Mouse (Mus musculus) c-Kit-positive CD71-positive TER-119-positive erythroid progenitor cells, embryonic 14.5 days (primary cell): ENCODE results near the gene Palm2.

ENCODE experiments used
- DNase-seq: peaks from one replicate; pipeline ENCODE4 v3.0.0-alpha.2; 2013; ENCODE audit warnings: low spot score

The Palm2 gene

GRCm38 (mm10) chr4:57569069-57569355, 135.0 kb downstream of the Palm2 start:
- DNase-seq: no peak

DNA sequence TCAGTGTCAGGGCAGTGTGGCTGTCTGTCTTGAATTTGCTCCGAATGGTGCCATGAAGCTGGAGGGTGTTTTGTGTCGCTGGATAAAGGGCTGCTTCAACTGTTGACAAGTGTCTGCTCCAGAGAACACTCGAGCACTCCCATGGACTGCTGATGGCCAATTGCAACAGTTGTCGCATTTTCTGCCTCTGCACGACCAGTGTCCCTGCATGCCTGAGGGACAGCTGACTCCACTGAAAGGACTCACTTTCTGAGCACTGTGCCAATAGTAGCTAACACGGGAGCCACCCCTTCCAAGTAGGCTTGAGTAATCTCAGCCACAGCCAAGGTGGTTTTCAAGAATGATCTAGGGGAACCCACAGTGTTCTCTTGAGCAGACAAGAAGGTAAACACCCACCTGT, 135.7 kb downstream of the Palm2 start:
- DNase-seq: no peak

GRCm38 (mm10) chr4:57570229-57570628, 136.2 kb downstream of the Palm2 start:
- no peak for DNase-seq

DNA sequence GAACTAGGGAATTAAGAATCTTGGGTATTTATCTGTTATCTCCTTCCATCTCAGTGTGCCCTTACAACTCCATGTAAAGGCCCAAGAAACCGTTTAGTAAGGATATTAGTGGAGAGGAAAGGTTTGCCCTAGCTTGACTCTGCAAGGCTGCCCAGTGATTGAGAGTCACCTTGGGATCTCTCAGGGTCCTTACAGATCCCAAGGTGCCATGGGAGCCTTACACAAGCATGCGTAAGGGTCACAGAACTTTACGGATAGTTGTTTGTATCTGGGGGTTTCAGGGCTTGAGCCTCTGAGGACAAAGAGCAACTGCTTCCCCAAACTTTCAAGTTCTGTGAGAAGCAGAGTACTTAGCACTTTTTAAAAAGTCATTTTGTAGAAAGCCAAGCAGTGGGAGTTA, 140.1 kb downstream of the Palm2 start:
- DNase-seq: no peak

DNA sequence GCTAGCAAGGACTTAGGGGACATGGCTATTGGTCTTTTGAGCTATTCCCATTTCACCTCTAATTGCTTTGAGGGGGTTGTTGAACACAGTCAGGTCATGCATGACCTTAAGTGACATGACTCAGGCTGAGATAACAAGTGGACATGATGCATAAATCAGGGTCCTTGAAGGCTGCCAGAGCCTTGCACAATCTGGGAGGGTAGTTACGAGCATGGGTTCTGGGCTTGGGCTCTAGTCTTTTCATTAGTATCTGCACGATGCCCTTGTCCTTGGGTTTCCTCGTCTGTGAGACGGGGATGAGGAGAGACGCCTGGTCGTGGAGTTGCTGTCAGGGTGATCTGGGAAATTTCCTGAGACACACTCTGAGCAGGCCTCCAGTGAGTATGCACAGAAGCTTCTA, 140.6 kb downstream of the Palm2 start:
- DNase-seq: no peak

DNA sequence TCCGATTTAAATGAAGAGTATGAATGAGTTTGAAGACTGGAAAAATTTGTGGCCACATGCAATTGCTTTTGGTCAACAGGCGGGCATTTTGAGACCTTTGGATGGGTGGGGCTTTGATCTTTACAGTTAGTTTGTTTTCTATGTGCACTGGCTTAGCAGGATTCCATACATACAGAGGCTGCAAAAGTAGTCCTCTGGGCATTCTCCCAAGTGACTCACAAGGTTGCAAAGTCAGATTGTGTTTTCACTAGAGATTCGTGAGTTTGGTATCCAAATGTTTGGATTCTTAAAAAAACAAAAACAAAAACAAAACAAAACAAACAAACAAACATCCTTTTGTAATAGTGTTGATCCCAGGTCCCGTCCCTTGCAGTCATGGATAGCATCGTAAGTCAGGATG, 141.6 kb downstream of the Palm2 start:
- DNase-seq: no peak

DNA sequence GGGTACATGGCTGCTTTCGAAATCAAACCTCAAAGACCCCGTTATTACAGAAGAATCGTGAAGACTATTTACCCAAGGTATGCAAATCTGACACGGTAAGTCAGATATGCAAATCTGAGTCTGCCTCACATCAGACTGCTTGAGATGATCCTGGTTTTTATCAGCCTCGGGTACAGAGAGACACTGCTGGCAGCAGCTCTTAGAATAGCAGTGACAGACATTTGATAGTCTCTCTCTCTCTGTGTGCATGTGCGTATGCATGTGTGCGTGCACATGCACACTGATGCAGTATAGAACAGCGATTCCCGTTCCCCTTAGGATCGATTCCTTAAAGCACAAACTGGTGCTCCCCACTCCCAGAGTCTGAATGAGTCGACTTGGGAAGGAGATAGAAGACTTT, 142.0 kb downstream of the Palm2 start:
- DNase-seq: no peak

DNA sequence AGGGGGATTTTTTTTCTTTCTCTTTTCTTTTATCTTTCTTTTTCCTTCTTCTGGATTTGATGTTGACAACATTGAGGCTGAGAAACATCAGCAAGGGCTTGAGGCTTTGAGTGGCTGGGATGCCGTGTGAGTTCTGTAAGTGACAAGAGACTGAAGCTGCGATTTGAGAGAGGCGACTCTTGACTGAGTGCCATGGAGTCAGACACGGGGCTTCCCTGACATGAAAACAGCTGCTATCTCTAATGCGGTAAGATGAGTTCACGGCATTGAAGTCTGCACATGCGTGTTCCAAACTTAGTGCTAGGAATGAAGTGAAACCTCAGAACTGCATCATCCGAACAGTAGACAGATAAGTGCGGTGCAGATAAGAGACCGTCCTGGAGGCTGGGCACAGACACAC, 145.6 kb downstream of the Palm2 start:
- no peak for DNase-seq

DNA sequence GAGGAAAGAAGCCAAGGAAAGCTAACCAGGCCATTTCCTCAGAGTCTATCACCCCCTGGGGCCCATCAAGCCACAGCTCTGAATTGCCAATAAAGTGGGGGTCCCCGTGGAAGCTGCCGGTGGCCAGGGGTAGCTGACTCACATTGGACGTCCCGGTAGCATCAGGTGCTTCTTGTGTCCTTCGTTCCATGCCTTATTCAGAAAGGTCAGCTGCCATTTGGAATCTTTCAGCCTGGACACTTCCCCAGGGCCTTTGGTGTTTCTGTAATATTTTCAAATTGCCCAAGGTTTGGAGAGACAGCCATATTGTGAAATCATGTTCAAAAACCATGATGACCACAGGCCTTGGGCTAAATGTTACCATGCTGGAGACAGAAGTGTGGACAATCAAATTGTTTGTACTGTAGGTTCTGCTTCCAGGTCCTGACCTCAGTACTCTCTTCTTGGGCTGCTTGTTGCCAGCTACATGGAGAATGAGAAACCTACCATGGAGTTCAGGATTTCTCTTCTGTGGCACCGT, 151.3 kb downstream of the Palm2 start:
- DNase-seq: no peak

GRCm38 (mm10) chr4:57586933-57587658, 153.0 kb downstream of the Palm2 start:
- no peak for DNase-seq

- DNase-seq: no peak
These were observed 154.3 kb downstream of the Palm2 start for GRCm38 (mm10) chr4:57588356-57588755.

GRCm38 (mm10) chr4:57592751-57593150, 158.7 kb downstream of the Palm2 start:
- DNase-seq: no peak

- DNase-seq: no peak
These were observed 165.9 kb downstream of the Palm2 start for GRCm38 (mm10) chr4:57599946-57600345.

GRCm38 (mm10) chr4:57600685-57601457, 166.8 kb downstream of the Palm2 start:
- DNase-seq: no peak

DNA sequence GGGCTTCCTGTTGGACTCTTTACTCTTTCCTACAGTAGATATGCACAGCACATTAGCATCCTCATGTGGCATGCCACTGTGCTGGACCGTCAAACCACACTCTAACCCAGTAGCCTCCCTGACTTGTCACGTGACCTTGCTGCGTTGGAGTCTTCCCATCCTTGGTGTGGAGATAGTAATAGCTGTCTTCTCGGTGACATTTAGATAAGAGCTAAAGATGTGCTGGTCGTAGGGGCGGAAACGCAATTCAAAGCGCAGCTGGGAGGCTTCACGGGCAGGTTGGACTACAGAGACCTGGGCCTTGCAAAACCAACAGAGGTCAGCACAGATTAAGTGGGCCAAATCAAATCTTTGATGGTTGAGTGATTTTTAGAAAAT, 167.4 kb downstream of the Palm2 start:
- no peak for DNase-seq

DNA sequence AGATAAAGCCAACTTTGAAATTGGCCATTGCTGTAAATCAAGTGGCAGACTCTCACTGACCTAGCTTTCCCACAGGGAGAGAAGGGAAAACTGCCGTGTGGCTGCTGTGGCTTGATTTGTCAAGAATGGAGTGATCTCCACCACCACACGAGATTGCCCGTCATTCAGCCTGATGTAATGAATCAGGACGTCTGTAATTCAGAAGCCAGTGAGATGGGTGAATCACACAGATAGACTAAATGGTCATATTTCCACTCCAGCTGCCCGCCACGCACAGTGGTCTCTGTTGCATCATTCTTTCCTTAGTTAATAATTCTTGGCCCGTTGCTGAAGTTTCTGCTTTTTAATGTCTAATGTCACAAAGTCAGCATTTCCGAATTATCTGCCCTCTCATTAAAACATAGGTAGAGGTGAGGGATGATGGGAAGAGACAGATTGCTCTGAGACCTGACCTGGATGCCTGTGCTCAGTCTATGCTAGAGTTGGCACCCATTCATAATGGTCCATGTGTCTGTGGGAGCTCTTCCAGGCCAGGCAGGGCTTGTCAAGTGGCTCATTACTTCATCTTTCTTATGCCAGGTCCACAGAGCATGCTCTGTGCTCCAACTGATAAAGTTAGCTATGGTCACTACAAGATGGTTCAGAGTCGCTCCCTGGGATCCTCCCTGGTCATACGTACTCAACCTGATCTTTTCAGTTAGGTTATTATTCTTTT, 168.0 kb downstream of the Palm2 start:
- no peak for DNase-seq

GRCm38 (mm10) chr4:57606258-57606657, 172.2 kb downstream of the Palm2 start:
- no peak for DNase-seq

DNA sequence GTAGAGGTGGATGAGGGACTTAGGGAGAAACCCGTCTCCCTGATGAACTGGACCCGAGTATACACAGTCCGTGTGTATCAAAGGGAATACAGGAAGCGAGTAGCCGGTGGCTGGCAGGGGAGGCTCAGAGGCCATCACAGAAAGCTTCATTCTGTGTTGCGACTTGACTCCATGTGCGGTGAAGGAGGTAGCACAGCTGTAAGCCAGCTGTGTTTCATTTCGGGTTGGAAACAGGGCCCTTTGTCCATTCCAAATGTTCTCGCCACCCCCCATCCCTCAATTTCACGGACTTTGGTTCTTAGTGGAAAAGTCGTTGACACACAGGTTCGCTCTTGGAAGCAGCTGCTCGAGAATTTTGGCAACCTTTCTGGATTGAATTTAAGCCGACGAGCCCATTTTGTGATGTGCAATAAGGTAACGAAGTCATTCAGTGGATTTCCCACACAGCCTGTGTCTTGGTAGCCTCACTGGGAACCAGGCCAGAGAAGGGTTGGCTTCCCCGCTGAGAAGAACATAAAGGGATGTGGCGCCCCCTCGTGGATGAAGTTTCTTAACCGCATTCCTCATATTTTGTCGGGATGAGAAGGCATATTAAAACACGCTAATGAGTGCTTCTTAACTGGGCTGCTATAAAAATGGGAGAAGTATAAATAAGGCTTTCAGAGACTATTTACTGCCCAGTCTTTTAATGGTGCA, 173.3 kb downstream of the Palm2 start:
- peak; percentile 22 for DNase-seq

DNA sequence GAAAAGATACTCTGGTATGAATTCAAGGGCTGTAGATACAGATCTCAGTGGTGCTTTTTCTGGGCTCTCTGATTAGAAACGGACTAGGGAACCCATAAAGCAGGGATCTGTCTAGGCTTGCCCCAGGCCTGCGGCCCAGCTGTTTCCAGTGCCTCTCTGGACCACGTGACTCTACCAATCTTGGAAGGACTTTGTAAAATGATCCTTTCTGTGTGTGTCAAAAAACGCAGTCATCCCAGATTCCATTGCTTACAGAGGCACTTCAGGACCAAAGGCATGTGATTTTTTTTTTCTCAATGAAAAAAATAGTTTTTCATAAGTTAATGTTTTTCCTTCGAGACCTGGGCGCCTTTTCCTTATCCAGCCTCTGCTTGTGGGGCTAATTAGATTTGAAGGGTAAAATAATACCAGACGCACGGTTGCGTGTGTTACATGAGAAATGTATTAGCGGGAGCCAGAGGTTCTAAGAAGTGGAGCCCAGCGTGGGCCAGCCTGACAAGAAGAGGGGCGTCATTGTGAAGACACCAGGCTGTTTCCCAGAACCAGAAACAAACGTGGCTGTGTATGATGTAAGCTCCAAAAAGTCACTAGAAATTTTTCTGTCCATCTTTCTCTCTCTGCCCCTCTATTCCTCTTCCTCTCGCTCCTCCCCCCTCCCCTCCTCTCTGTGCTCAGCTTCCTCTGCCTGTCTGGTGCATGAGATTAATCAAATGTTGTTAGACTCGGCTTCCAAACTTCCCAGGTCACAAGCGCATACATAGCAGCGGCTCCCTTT, 177.4 kb downstream of the Palm2 start:
- no peak for DNase-seq

DNA sequence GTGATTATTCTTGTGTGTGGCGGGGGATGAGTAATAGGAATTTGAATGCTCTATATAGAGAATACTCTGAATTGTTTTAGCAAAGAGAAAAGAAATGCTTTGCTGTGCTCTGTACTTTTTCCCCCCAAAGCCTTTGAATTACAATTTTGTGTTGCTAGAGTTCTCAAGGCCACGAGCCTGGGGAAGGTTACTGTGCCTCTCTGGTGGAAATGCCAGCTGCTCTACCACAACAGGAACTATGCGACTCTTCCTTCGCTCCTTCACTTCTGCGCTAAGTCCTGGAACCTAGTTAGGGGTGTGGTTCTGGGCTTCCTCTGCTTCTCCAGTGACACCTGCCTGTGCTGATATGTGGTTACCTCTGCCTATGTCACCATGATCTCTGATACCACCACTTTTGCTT, 178.7 kb downstream of the Palm2 start:
- no peak for DNase-seq

DNA sequence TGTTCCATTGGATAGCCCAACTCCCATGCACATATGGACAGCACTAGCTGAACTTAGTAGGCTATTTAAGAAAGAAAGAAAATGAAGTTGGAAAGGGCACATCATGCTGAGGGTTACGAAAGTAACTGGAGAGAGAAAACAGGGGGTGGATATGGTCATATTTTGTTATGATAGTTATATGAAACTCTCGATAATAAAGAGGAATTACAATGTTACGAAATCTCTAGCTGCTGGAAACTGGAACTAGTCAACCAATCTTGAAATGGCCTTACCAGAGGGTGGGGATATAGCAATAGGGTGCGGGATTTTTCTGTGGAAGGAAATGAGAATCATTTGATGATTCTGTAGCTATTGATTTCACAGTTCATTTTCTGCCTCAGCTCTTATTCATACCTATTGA, 180.6 kb downstream of the Palm2 start:
- no peak for DNase-seq

DNA sequence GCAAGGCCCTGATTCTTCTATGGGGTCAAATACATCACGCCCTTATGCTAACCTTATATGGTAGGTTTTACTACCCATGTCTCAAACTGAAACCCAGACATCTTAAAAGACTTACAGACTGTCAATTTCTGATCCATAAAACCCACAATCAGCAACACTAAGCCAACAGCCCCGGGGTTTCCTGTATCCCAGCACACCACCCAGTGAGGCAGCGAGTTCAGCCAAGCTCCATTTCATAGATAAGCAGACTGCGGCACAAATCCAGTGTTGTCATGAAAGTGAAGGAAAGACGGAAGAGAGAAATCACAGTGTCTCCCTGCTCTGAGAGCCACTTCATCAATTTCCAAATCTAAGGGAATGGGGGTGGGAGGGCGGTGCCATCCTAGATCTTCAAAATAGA, 184.7 kb downstream of the Palm2 start:
- no peak for DNase-seq
